Mouse (Mus musculus): ENCODE measurements around the gene Cdk8. TPM values are rescaled to one million over a fixed set of nuclear protein-coding genes. Genes with fewer than 3 reads are reported as not detected.

Gene Cdk8
- polyA plus RNA-seq, 1 experiment from 2014 or later = 29.8 TPM

GRCm38 (mm10) chr5:146349183-146349582, 118.2 kb downstream of the Cdk8 start:
- DNase-seq (no peak), ATAC-seq (ENCODE audit: insufficient read depth) (no peak)
- Histone ChIP-seq H3K9me3 (ENCODE audit: low read depth, low read length) (no peaks in the 10 kb centered on the region), H3K4me2 (no peak overlapping the region), H3K9ac (no peak overlapping the region), H3K27ac (ENCODE audit: low read depth) (no peak overlapping the region), H3K36me3 (ENCODE audit: insufficient read depth) (no peaks in the 10 kb centered on the region), H3K27me3 (ENCODE audit: insufficient read depth, low read length) (no peaks in the 10 kb centered on the region), H3K4me1 (ENCODE audit: insufficient read depth) (no peaks in the 10 kb centered on the region), H3K4me3 (ENCODE audit: low read depth, low read length) (no peak overlapping the region)
- 77% methylated on average over 3 of the region's 3 CpGs for WGBS
- no peak for TF ChIP-seq CTCF (IDR thresholded peaks at IDR 0.05; ENCODE audit: low read depth)

- H3K4me1 ChIP-seq (ENCODE audit: insufficient read depth) = no peaks in the 10 kb centered on the region
- no peak overlapping the region for H3K4me2 ChIP-seq
- DNase-seq (no peak), ATAC-seq (ENCODE audit: insufficient read depth) (no peak)
- no peak overlapping the region for H3K9ac ChIP-seq
- no peaks in the 10 kb centered on the region for H3K9me3 ChIP-seq (ENCODE audit: low read depth, low read length)
- H3K27me3 ChIP-seq (ENCODE audit: insufficient read depth, low read length) = no peaks in the 10 kb centered on the region
- no peaks in the 10 kb centered on the region for H3K36me3 ChIP-seq (ENCODE audit: insufficient read depth)
- H3K4me3 ChIP-seq (ENCODE audit: low read depth, low read length) = no peak overlapping the region
- WGBS = 73% methylated on average over 11 of the region's 11 CpGs
- TF ChIP-seq CTCF (IDR thresholded peaks at IDR 0.05; ENCODE audit: low read depth) = no peak
- H3K27ac ChIP-seq (ENCODE audit: low read depth) = no peak overlapping the region
Observed at GRCm38 (mm10) chr5:146350784-146351183, 119.8 kb downstream of the Cdk8 start.

GRCm38 (mm10) chr5:146352006-146352405, 121.0 kb downstream of the Cdk8 start:
- 77% methylated on average over 7 of the region's 7 CpGs for WGBS
- DNase-seq (no peak), ATAC-seq (ENCODE audit: insufficient read depth) (no peak)
- TF ChIP-seq CTCF (IDR thresholded peaks at IDR 0.05; ENCODE audit: low read depth) = no peak
- Histone ChIP-seq H3K36me3 (ENCODE audit: insufficient read depth) (no peaks in the 10 kb centered on the region), H3K27ac (ENCODE audit: low read depth) (no peak overlapping the region), H3K9ac (no peak overlapping the region), H3K4me2 (no peak overlapping the region), H3K4me3 (ENCODE audit: low read depth, low read length) (no peak overlapping the region), H3K9me3 (ENCODE audit: low read depth, low read length) (no peaks in the 10 kb centered on the region), H3K4me1 (ENCODE audit: insufficient read depth) (no peaks in the 10 kb centered on the region), H3K27me3 (ENCODE audit: insufficient read depth, low read length) (no peaks in the 10 kb centered on the region)

Other genes with a start within 250 kb of the Cdk8 start
- not detected in 2 replicates for gene Cyp3a25, start 221.6 kb upstream of the Cdk8 start, polyA plus RNA-seq (2014; fragmentation: Nextera tagmentation; extraction: Ambion mirVana)
- not detected in 2 replicates for gene Cyp3a59, start 152.0 kb upstream of the Cdk8 start, polyA plus RNA-seq (2014; fragmentation: Nextera tagmentation; extraction: Ambion mirVana)
- not detected in 2 replicates for gene Gm5565, start 70.7 kb upstream of the Cdk8 start, polyA plus RNA-seq (2014; fragmentation: Nextera tagmentation; extraction: Ambion mirVana)
- gene Gm6309, start 60.5 kb upstream of the Cdk8 start, polyA plus RNA-seq (2014; fragmentation: Nextera tagmentation; extraction: Ambion mirVana) = not detected in 2 replicates
- gene 1700001J03Rik, start 45.9 kb upstream of the Cdk8 start, polyA plus RNA-seq (2014; fragmentation: Nextera tagmentation; extraction: Ambion mirVana) = not detected in 2 replicates
- gene Rnf6, start 9.7 kb upstream of the Cdk8 start, polyA plus RNA-seq (2014; fragmentation: Nextera tagmentation; extraction: Ambion mirVana) = 32.7 and 34.7 TPM in 2 replicates
- gene Wasf3, start 153.8 kb downstream of the Cdk8 start, polyA plus RNA-seq (2014; fragmentation: Nextera tagmentation; extraction: Ambion mirVana) = 0.57 and 0.84 TPM in 2 replicates

All from lung, embryonic 14.5 days (tissue).